Comparison of ENCODE assay signal across 21 mouse cellular contexts in genomic region chr11:31736086-31736485, GRCm38 (mm10).
A peak's percentile ranks its signal among the peaks of the same experiment; 100 is the strongest.
DNase-seq lines count a peak whose midpoint lies in the region; ATAC-seq and TF ChIP-seq lines count a peak whose summit lies in the region.
"Had no signal": no experiment of that assay in that cellular context is flagged by ENCODE, and none has a peak within 500 bp of the region (broad histone marks: within the 10 kb centered on the region; RNA-seq: fewer than 3 reads in every experiment).

No protein-coding gene starts in this region.

- TF ChIP-seq POLR2A in liver, adult 2 months (IDR thresholded peaks at IDR 0.05; ENCODE audit: extremely low read depth, insufficient read depth, low read length), result no peak
- TF ChIP-seq POLR2A in myocyte (IDR thresholded peaks at IDR 0.05; ENCODE audit: insufficient read length, low read depth), result no peak

- H3K9ac ChIP-seq in liver, adult 2 months (ENCODE audit: low read depth, low read length), result no peak overlapping the region
- H3K9ac ChIP-seq: embryonic facial prominence, embryonic 12.5 days; forebrain, embryonic 13.5 days; heart, embryonic 15.5 days; limb, embryonic 13.5 days; neural tube, embryonic 12.5 days had no signal

- ATAC-seq in cerebellum, adult (ENCODE audit: insufficient number of reproducible peaks, low FRiP score, low TSS enrichment), result no peak
- ATAC-seq: forebrain, embryonic 13.5 days; hindbrain, embryonic 16.5 days; intestine, postnatal 0 days had no signal

- H3K27ac ChIP-seq in heart, embryonic 10.5 days, result no peak overlapping the region; the same call in 1 of the 2 replicates
- no peak overlapping the region for H3K27ac ChIP-seq in liver, adult 2 months (replicated peaks; ENCODE audit: insufficient read depth, low read depth, low read length)
- H3K27ac ChIP-seq in midbrain, embryonic 10.5 days (replicated peaks), result no peak overlapping the region
- H3K27ac ChIP-seq: embryonic facial prominence, embryonic 12.5 days; forebrain, embryonic 13.5 days; heart, embryonic 15.5 days; limb, embryonic 13.5 days; neural tube, embryonic 12.5 days had no signal

- H3ac ChIP-seq in myocyte (ENCODE audit: control insufficient read depth, insufficient read length), result no peak overlapping the region

- H3K4me2 ChIP-seq in myocyte (ENCODE audit: low read depth), result no peak overlapping the region
- H3K4me2 ChIP-seq: embryonic facial prominence, embryonic 12.5 days; forebrain, embryonic 13.5 days; heart, embryonic 15.5 days; limb, embryonic 13.5 days; neural tube, embryonic 12.5 days had no signal

- no peak for TF ChIP-seq CTCF in liver, adult 2 months (IDR thresholded peaks at IDR 0.05; ENCODE audit: low read depth, low read length)

- H3K4me3 ChIP-seq in heart, embryonic 10.5 days, result no peak overlapping the region
- no peak overlapping the region for H3K4me3 ChIP-seq in liver, adult 2 months (ENCODE audit: insufficient read depth, low read depth, low read length)
- H3K4me3 ChIP-seq in myocyte, result no peak overlapping the region
- no peak overlapping the region for H3K4me3 ChIP-seq in midbrain, embryonic 10.5 days
- H3K4me3 ChIP-seq: embryonic facial prominence, embryonic 12.5 days; erythroblast, embryonic 14.5 days; forebrain, embryonic 13.5 days; heart, embryonic 15.5 days; limb, embryonic 13.5 days; neural tube, embryonic 12.5 days had no signal

- no peaks in the 10 kb centered on the region for H3K79me2 ChIP-seq in liver, adult 2 months (ENCODE audit: control insufficient read depth, insufficient read depth, low read length)
- no peaks in the 10 kb centered on the region for H3K79me2 ChIP-seq in myocyte (ENCODE audit: control insufficient read depth, insufficient read depth)

- H3K27me3 ChIP-seq in heart, embryonic 10.5 days (ENCODE audit: insufficient read depth, poor library complexity, severe bottlenecking), result no peaks in the 10 kb centered on the region
- H3K27me3 ChIP-seq in liver, adult 2 months (ENCODE audit: control insufficient read depth, insufficient read depth, low read length), result no peaks in the 10 kb centered on the region
- H3K27me3 ChIP-seq in myocyte (ENCODE audit: control insufficient read depth, insufficient read depth, insufficient read length), result no peaks in the 10 kb centered on the region
- H3K27me3 ChIP-seq in midbrain, embryonic 10.5 days (ENCODE audit: low read depth, poor library complexity, severe bottlenecking), result no peaks in the 10 kb centered on the region
- H3K27me3 ChIP-seq: embryonic facial prominence, embryonic 12.5 days; forebrain, embryonic 13.5 days; heart, embryonic 15.5 days; limb, embryonic 13.5 days; neural tube, embryonic 12.5 days had no signal

- no peaks in the 10 kb centered on the region for H3K36me3 ChIP-seq in heart, embryonic 10.5 days
- H3K36me3 ChIP-seq in liver, adult 2 months (ENCODE audit: control insufficient read depth, insufficient read depth, low read length), result no peaks in the 10 kb centered on the region
- H3K36me3 ChIP-seq in myocyte (ENCODE audit: control insufficient read depth, insufficient read depth), result no peaks in the 10 kb centered on the region
- H3K36me3 ChIP-seq in midbrain, embryonic 10.5 days, result no peaks in the 10 kb centered on the region
- H3K36me3 ChIP-seq: embryonic facial prominence, embryonic 12.5 days; heart, embryonic 15.5 days; limb, embryonic 13.5 days; neural tube, embryonic 12.5 days had no signal

- no peaks in the 10 kb centered on the region for H3K9me3 ChIP-seq in heart, embryonic 10.5 days
- no peaks in the 10 kb centered on the region for H3K9me3 ChIP-seq in midbrain, embryonic 10.5 days (replicated peaks)
- H3K9me3 ChIP-seq: embryonic facial prominence, embryonic 12.5 days; forebrain, embryonic 13.5 days; heart, embryonic 15.5 days; limb, embryonic 13.5 days; neural tube, embryonic 12.5 days had no signal

- peak; percentile 63 to 71 for DNase-seq in heart, adult 18-20 months
- DNase-seq in heart, embryonic 10.5 days (ENCODE audit: low spot score), result no peak
- peak; percentile 28 for DNase-seq in liver, adult 2 months (ENCODE audit: extremely low read depth, low read depth, low spot score)
- DNase-seq in liver, result no peak
- DNase-seq in c-Kit-positive CD71-negative TER-119-negative erythroid progenitor cells, embryonic 14.5 days (ENCODE audit: low read depth), result peak; percentile 10
- no peak for DNase-seq in midbrain, embryonic 10.5 days (ENCODE audit: low spot score)
- DNase-seq: cerebellum, adult 2 months; gastrocnemius, postnatal 14 days; lung, postnatal 10 days; right cerebral cortex, postnatal 4 days; thymus, postnatal 25 days had no signal

- H3K4me1 ChIP-seq in heart, embryonic 10.5 days, result peaks cover 46% of the 10 kb centered on the region
- H3K4me1 ChIP-seq in liver, adult 2 months (ENCODE audit: control insufficient read depth, insufficient read depth, low read length), result 0 out of 2 replicates have a peak, but pooled peaks cover 2% of the 10 kb centered on the region
- peaks cover 42% of the 10 kb centered on the region for H3K4me1 ChIP-seq in midbrain, embryonic 10.5 days

TF ChIP-seq in myocyte, 11 proteins besides CTCF, POLR2A, EP300 and RAD21:
- TF ChIP-seq MYOD1 (IDR thresholded peaks at IDR 0.05; ENCODE audit: control insufficient read depth in 1 of 3, insufficient read length in 2 of 3, low read depth in 2 of 3), result peak; percentile 4 to 70 (median 9)
- peak; percentile 31 to 77 (median 72) for TF ChIP-seq MYOG (IDR thresholded peaks at IDR 0.05; ENCODE audit: control insufficient read depth in 1 of 3, insufficient read depth in 1 of 3, insufficient read length in 2 of 3, low read depth in 2 of 3)
- peak; percentile 10 for TF ChIP-seq TCF12 (IDR thresholded peaks at IDR 0.05; ENCODE audit: insufficient read depth, poor library complexity, severe bottlenecking)
- no peak for TF ChIP-seq USF1 (IDR thresholded peaks at IDR 0.05; ENCODE audit: low read depth)
- no peak for TF ChIP-seq SRF (IDR thresholded peaks at IDR 0.05; ENCODE audit: control insufficient read depth, insufficient read length, low read depth)

Comparison
In these comparisons a context has a peak if more than half of its experiments do, and no peak if none do; other contexts are left out.
1. DNase-seq: peak in heart, adult 18-20 months (2 of 2), liver, adult 2 months (single experiment) and c-Kit-positive CD71-negative TER-119-negative erythroid progenitor cells, embryonic 14.5 days (single experiment); none in heart, embryonic 10.5 days (single experiment), liver (single experiment) and midbrain, embryonic 10.5 days (single experiment).